Mouse (Mus musculus): ENCODE measurements around the gene Gm6685. TPM values are rescaled to one million over a fixed set of nuclear protein-coding genes. Genes with fewer than 3 reads are reported as not detected.

The Gm6685 gene
- polyA plus RNA-seq, 1 experiment from 2014 or later: 0.33 TPM

DNA sequence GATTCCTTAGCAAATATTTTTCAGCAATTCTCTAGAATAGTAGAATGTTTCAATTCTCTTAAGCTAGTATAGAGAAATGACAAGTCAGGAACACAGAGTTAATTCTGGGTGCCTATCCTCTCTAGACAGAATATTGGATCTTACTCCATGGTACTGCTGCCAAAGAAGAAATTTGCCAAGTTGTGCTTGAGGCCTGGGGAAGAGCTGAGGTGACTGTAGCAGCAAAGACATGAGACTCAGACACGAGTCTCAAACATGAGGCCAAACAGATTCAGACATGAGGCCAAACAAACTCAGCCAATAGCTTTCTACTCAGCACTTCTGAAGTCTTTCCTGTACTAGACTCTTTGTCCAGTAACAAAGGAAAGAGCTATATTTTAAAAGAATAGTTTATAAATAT lies 26.3 kb downstream of the Gm6685 start:
- H3K27me3 ChIP-seq (ENCODE audit: control insufficient read depth, insufficient read depth, low read depth, low read length): no peaks in the 10 kb centered on the region
- no peaks in the 10 kb centered on the region for H3K4me1 ChIP-seq (ENCODE audit: control insufficient read depth, insufficient read depth, low read length)
- 72% methylated on average over 1 of the region's 1 CpGs for WGBS
- no peak overlapping the region for H3K27ac ChIP-seq (ENCODE audit: low read length)
- no peaks in the 10 kb centered on the region for H3K36me3 ChIP-seq (ENCODE audit: control insufficient read depth, insufficient read depth, low read length)
- H3K4me3 ChIP-seq (ENCODE audit: low read depth, low read length): no peak overlapping the region
- ATAC-seq: no peak
- no peak overlapping the region for H3K4me2 ChIP-seq (ENCODE audit: low read length)
- no peak overlapping the region for H3K9ac ChIP-seq (ENCODE audit: low read depth, low read length)
- no peaks in the 10 kb centered on the region for H3K9me3 ChIP-seq (replicated peaks; ENCODE audit: control insufficient read depth, low read length, poor library complexity, severe bottlenecking)

DNA sequence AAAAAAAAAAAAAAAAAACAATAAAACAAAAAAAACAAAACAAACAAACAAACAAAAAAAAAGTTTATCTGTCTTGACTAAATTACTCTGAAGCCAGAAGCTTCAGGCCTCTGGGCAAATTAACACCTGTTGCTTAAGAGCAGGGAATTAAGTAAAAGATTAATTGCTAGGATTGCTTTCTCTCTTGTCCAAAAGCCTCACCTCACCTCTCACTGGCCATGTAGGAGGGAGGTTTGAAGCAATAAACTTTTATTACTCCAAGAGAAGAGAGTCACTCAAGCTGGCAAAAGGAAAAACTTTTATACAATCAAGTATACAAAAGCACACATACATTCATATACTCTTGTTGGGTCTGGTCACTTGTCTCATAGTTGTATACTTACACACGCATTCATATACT lies 31.9 kb downstream of the Gm6685 start:
- 94% methylated on average over 1 of the region's 1 CpGs for WGBS
- no peak overlapping the region for H3K27ac ChIP-seq (ENCODE audit: low read length)

DNA sequence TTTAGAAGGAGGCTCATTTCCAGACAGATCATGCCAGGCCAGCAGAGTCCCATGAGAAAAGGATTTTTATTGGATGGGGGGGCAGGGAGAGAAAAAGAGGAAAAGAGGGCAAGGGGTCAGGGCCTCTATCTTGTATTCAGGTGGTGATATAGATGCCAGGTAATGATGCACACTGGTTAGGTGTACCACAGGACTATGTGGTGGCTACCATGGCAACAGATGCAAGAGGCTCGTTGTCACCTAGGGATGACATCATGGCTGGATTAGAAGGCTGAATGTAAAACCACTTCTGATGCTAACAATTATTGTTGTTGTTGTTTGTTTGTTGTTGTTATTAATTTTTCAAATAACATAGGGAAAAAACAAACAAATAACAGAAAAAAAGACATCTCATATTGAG lies 49.2 kb downstream of the Gm6685 start:
- H3K9me3 ChIP-seq (replicated peaks; ENCODE audit: control insufficient read depth, low read length, poor library complexity, severe bottlenecking): no peaks in the 10 kb centered on the region

More for the DNA sequence above, 31.9 kb downstream of the Gm6685 start:
- Histone ChIP-seq H3K9ac (ENCODE audit: low read depth, low read length) (no peak overlapping the region), H3K36me3 (ENCODE audit: control insufficient read depth, insufficient read depth, low read length) (no peaks in the 10 kb centered on the region), H3K27me3 (ENCODE audit: control insufficient read depth, insufficient read depth, low read depth, low read length) (no peaks in the 10 kb centered on the region; the same call in 1 of the 2 replicates), H3K4me3 (ENCODE audit: low read depth, low read length) (no peak overlapping the region), H3K4me1 (ENCODE audit: control insufficient read depth, insufficient read depth, low read length) (no peaks in the 10 kb centered on the region), H3K4me2 (ENCODE audit: low read length) (no peak overlapping the region), H3K9me3 (replicated peaks; ENCODE audit: control insufficient read depth, low read length, poor library complexity, severe bottlenecking) (no peaks in the 10 kb centered on the region)
- ATAC-seq: no peak

More for the DNA sequence above, 49.2 kb downstream of the Gm6685 start:
- no peak for ATAC-seq
- Histone ChIP-seq H3K27ac (ENCODE audit: low read length) (no peak overlapping the region), H3K4me1 (ENCODE audit: control insufficient read depth, insufficient read depth, low read length) (no peaks in the 10 kb centered on the region), H3K36me3 (ENCODE audit: control insufficient read depth, insufficient read depth, low read length) (no peaks in the 10 kb centered on the region), H3K4me3 (ENCODE audit: low read depth, low read length) (no peak overlapping the region), H3K27me3 (ENCODE audit: control insufficient read depth, insufficient read depth, low read depth, low read length) (no peaks in the 10 kb centered on the region), H3K9ac (ENCODE audit: low read depth, low read length) (no peak overlapping the region), H3K4me2 (ENCODE audit: low read length) (no peak overlapping the region)
- WGBS: 65% methylated on average over 1 of the region's 1 CpGs

Other genes with a start within 250 kb of the Gm6685 start
- 61.7 and 69.8 TPM in 2 replicates for gene Ccdc85a, start 244.5 kb upstream of the Gm6685 start, polyA plus RNA-seq (2015; fragmentation: Nextera tagmentation; extraction: Ambion mirVana)

Data from midbrain, embryonic 16.5 days (tissue).